Mouse (Mus musculus): ENCODE measurements at regions not wholly inside any gene's neighbourhood (a gene's known extent, or its start where the extent isn't known, plus 50 kb on each side); places are given as distances from the start of the nearest gene placed in this dataset.
A peak's percentile ranks its signal among the peaks of the same experiment; 100 is the strongest.

DNA sequence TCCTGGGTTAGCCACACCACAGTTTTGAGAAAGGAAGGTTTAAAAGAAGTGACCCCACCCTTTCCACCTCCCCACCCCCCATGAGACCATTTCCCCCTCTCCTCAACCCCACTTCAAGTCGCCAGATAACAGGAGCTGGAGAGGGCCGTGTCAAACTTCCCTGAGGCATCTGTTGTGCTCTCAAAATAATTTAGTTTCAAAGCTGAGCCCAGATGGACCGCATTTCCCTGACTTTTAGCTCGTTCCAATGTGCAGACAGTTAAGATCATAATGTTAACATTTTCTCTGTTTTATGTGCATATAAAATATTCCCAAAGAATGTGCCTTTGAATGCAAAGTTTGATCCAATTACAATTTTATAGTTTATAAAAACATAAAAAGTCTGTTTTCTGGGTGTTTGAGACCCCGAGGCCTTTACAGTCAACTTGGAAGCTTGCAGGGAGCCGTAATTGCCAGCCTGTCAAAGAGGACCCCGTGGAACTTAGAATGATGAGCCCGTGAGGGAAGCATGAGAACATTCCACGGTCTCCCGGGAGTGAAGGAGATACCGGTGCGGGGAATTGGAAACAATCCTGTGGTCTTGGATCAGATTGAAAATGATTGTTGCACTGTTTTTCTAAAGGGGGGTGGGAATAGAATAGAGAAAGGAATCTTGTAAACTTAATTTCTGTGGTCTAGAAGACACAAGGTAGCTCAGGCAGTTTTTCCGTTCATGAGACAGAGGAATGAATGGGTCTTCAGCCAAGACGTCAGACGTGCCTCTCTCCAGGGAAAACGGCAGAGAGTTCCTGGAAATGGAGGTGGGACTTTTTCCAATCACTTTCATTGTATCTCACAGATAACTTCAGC is 903.3 kb downstream of the Mrps31 start:
- no peak for DNase-seq

DNA sequence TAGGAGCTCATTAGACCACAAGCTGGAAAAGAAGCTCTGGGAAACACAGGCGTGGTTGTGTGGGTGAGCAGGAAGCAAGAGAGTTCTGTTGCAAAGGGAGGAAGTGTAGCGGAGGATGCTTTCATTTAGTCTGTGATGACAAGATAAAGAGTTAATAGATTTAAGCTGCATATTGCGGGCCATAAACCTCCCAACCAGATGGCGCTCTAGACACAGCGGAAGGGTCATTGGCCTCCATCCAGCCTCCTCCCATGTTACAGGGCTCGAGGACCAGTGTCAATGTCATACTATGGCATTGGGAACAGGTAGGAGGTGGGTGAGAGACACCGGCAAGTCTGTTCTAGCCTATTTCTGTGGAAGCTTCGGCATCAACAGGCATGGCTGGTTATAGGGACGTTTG is 908.4 kb downstream of the Mrps31 start:
- peak; percentile 5 for DNase-seq

DNA sequence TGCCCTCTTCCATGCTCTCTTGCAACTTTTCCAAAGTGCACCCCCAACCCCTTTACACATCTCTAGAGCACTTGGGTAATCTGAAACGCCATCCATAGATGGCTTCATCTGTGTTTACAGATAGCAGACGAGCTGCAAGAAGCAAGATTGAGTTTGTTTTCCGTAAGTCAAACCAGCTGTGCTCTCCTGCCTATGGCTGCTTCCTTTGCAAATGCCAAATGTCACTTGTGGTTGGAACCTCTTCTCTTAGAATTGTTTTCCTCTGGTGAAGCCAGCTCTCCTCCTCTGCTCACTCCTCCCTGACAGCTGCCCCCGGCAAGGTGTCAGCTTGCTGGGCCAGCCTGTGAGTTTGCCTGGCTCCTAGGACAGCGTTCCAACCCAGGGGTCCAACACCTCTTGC is 910.0 kb downstream of the Mrps31 start:
- DNase-seq: no peak

DNA sequence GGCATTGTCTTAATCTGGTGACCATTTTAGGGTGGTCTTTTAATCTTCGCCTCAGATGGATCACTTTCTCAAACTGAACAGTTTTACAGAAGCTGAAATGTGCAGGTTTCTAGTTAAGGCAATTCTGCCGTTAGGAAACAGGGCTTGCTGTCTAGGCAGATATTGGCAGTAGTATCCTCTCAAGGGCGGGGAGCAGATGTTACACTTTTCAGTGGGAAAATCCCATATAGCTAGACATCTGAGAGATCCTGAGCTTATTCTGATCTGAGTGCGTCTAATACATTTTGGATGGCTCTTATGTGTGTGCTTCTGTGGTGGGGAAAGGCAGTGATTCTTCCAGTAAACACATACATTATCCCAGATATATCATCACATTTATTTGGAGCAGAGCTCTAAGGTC is 916.1 kb downstream of the Mrps31 start:
- peak; percentile 8 for DNase-seq

DNA sequence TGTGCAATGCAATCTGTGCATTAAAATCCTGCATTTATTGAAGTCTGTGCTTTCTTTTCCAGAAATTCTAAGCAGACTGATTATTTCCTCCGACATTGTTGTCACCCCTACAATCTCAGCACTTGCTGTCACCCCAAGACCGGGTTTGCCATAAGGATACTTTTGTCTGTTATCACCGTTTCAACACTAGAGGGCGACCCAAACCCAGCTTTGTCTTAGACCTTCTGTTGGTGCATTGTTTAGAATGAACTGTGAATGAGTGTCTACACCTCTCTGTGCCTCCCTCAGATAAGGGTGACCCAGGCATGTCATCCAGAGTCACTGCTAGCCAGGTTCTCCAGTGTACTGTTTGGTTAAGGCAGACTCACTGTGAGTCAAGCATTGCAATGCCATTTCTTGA is 933.0 kb downstream of the Mrps31 start:
- peak; percentile 12 for DNase-seq

DNA sequence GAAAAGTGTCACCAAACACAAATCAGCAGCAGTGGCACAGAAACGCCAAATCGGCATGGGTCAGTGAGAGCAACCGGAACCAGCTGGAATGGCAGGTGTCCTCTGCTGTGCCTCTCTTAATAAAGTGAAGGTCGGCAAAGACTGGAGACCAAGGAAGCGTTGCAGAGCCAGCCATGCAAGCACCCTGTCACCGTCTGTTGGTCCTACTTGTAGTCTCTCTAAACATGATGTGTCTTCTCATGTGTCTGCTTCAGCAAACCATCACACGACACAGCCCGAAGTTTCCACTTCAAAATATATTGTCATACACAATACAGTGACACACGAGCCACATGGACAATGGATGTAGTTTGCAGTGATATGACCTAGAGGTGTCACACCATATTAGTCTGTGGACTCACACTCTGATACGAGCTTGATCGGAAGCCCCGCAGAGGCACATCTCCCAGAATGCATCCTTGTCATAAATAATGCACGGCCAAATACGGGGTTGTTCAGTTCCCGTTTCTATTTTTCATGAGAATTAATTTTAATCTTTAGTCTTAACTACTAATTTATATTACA is 940.3 kb downstream of the Mrps31 start:
- DNase-seq: no peak

DNA sequence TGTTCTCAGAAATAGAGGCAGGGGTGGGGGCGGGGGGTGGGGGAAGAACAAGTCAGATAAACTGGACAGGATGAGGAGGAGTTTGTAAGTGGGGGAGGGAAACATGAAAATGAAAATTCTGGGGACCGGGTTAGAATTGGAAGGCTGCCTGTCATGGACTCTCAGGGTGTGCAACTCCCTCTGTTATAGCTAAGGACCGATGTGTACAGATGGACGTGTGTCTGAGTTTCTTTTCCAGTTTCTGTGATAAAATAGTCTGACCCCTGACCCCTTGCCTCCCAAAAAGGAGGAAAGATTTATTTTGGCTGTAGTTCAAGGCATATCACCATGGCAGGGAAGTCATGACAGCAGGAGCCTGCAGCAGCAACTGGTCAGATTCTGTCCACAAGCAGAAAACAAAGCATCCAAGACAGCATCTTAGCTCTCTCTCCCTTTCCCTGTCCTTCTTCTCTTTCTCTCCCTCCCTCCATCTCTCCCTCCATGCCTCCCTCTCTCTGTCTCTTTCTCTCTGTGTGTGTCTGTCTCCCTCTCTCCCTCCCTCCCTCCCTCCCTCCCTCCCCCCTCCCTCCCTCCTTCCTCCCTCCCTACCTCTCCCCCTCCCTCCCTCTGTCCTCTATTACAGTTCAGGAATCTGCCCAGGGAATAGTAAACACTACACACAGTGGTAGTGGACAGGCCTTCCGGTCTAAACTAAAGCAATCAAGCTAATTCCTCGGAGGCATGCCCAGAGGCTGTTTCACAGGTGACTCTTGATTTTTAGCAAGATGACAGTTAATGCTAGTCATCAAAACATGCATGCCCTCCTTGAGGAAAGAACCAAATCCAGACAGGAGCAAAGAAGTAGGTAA is 941.3 kb downstream of the Mrps31 start:
- no peak for DNase-seq

DNA sequence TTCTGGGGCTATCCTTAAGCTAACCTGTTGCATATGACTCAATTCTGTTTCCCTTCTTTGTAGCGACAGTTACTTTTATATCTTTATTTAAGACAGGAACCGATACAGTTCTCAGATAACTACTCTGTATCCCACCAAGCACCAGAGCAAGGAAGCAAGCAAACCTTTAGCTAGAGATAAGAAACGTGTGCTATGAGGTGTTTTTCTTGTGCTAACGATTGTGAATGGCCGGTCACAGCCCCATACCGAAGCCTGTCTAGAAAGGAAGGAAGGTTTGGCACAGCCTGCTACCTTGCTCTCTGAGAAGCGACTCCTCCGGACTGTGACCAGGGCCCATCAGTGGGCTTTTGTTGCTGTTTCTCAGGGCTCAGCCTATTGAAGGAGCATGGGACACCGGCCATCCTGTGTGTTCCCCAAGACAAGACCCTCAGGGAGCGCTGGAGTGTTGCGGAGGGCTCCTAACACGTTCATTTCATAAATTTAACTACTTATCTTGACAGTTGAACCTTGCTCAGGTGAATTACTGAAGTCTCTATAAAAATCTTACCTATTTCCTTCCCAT is 949.0 kb downstream of the Mrps31 start:
- no peak for DNase-seq

DNA sequence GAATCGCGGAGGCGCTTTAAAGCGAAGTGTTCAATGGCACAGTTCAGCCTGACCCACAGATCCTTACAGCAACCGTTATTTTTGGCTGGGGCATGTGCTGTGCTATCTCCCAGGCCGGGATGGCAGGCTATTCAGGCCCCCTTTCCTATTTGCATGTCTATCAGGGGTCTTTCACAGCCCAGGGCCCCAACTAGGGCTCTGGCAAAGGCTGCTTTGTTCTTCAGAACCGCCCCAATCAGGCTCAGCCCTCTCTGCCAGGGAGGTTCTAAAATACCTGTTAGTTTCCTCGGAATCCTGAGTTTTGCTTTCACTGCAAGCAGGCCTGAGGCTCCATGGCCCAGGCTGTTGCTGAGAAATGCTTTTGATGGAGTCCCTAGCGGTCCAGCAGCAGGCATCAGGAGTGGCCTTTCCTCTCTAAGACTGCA is 949.7 kb downstream of the Mrps31 start:
- DNase-seq: no peak

Measured in right cerebral cortex, adult 18-20 months (tissue).